Mouse (Mus musculus) limb, embryonic 15.5 days (tissue): ENCODE data around the gene Cdh18. TPM values are rescaled to one million over a fixed set of nuclear protein-coding genes. Genes with fewer than 3 reads are reported as not detected.

Experiments
- ATAC-seq: fragments of 200-750 bp; cut with Nextera tagmentation; 2 replicates; pipeline ENCODE4 v1.8.0; 2017; ENCODE audit warnings: low read depth, moderate TSS enrichment; ENCODE audit not compliant: insufficient number of reproducible peaks, low FRiP score, low TSS enrichment
- H3K27ac ChIP-seq: fragments of 300-500 bp; sonication (generic); 2 replicates; pipeline ENCODE4 v1.5.1; 2015; ENCODE audit warnings: moderate library complexity, mild to moderate bottlenecking, inconsistent platforms
- H3K27me3 ChIP-seq: fragments of 300-500 bp; sonication (generic); 2 replicates; pipeline ENCODE4 v1.6.1; 2015; ENCODE audit warnings: inconsistent platforms
- H3K36me3 ChIP-seq: fragments of 300-500 bp; sonication (generic); 2 replicates; pipeline ENCODE4 v1.6.1; 2015; ENCODE audit warnings: inconsistent platforms
- H3K4me1 ChIP-seq: fragments of 300-500 bp; sonication (generic); 2 replicates; pipeline ENCODE4 v1.6.1; 2015; ENCODE audit warnings: inconsistent platforms
- H3K4me2 ChIP-seq: fragments of 300-500 bp; sonication (generic); 2 replicates; pipeline ENCODE4 v1.6.1; 2015; ENCODE audit warnings: mild to moderate bottlenecking, inconsistent platforms
- H3K4me3 ChIP-seq: fragments of 300-500 bp; sonication (generic); 2 replicates; pipeline ENCODE4 v1.5.1; 2015; ENCODE audit warnings: mild to moderate bottlenecking, inconsistent platforms
- H3K9ac ChIP-seq: fragments of 300-500 bp; sonication (generic); 2 replicates; pipeline ENCODE4 v1.6.1; 2015; ENCODE audit warnings: inconsistent platforms
- H3K9me3 ChIP-seq: fragments of 300-500 bp; sonication (generic); 2 replicates; pipeline ENCODE4 v1.6.1; 2016; ENCODE audit warnings: inconsistent platforms
- WGBS: fragments of 180-500 bp; shearing (Covaris S2); methylation state at CpG from one replicate; pipeline ENCODE4 v1.1.7; 2015; 5-methylcytosine and 5-hydroxymethylcytosine counted together
- polyA plus RNA-seq: library from polyadenylated mRNA; unstranded; fragments of >200 nt; fragmentation: Nextera tagmentation; extraction: Ambion mirVana; gene quantifications from 2 replicates; pipeline ENCODE4 v1.2.1, GENCODE M21; 2015

Gene Cdh18
- polyA plus RNA-seq, 1 experiment from 2014 or later, result 0.90 TPM

DNA sequence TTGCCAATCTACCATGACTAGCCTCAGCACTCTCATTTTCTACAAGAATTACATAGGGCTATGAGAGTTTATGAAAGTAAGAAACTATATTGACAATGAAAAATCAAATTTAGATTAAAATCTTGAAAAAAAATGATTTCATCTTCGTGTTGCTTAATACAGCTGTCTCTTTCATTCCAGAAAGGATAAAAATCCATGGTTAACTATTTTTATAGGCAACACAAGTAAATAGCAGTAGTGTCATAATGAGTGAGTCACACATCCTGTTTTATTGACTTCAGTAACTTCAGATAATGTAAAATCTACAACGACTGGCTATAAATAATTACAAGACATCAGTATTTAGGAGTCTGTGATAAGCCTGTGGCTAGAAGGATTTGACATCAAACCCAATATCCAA, 960.9 kb downstream of the Cdh18 start:
- Histone ChIP-seq H3K9ac (no peak overlapping the region), H3K4me1 (no peaks in the 10 kb centered on the region), H3K27ac (no peak overlapping the region), H3K4me2 (no peak overlapping the region), H3K9me3 (no peaks in the 10 kb centered on the region), H3K27me3 (no peaks in the 10 kb centered on the region), H3K36me3 (no peaks in the 10 kb centered on the region), H3K4me3 (no peak overlapping the region)
- ATAC-seq, result no peak
- WGBS, result 46% methylated on average over 2 of the region's 2 CpGs

DNA sequence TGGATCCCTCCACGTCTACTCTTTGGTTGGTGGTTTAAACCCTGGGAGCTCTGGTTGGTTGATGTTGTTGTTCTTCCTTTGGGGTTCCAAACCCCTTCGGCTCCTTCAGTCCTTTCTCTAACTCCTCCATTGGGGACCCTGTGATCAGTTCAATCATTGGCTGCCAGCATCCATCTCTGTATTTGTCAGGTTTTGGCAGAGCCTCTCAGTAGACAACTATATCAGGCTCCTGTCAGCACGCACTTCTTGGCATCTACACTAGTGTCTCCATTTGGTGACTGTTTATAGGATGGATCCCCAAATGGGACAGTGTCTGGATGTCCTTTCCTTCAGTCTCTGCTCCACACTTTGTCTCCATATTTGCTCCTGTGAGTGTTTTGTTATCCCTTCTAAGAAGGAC, 967.0 kb downstream of the Cdh18 start:
- no peaks in the 10 kb centered on the region for H3K36me3 ChIP-seq
- no peaks in the 10 kb centered on the region for H3K4me1 ChIP-seq
- no peak overlapping the region for H3K4me2 ChIP-seq
- no peak for ATAC-seq
- no peaks in the 10 kb centered on the region for H3K27me3 ChIP-seq
- no peak overlapping the region for H3K9ac ChIP-seq
- no peak overlapping the region for H3K27ac ChIP-seq
- H3K4me3 ChIP-seq, result no peak overlapping the region
- 83% methylated on average over 3 of the region's 3 CpGs for WGBS
- H3K9me3 ChIP-seq, result no peaks in the 10 kb centered on the region

- H3K4me3 ChIP-seq, result no peak overlapping the region
- WGBS, result 76% methylated on average over 2 of the region's 2 CpGs
- ATAC-seq, result no peak
- no peak overlapping the region for H3K4me2 ChIP-seq
- no peaks in the 10 kb centered on the region for H3K27me3 ChIP-seq
- no peak overlapping the region for H3K9ac ChIP-seq
- no peaks in the 10 kb centered on the region for H3K4me1 ChIP-seq
- H3K36me3 ChIP-seq, result no peaks in the 10 kb centered on the region
- no peak overlapping the region for H3K27ac ChIP-seq
- no peaks in the 10 kb centered on the region for H3K9me3 ChIP-seq
Observed at GRCm38 (mm10) chr15:23518079-23518478, 969.3 kb downstream of the Cdh18 start.
